Mouse (Mus musculus): ENCODE data around the gene Parp1.

GRCm38 (mm10) chr1:180567761-180568160 lies 963 bp upstream of the Parp1 start:
- TF ChIP-seq CEBPB (IDR thresholded peaks at IDR 0.05; ENCODE audit: insufficient read depth, poor library complexity, severe bottlenecking): no peak
- no peak for TF ChIP-seq POLR2A (IDR thresholded peaks at IDR 0.05; ENCODE audit: insufficient read length, low read depth)
- TF ChIP-seq E2F4 (IDR thresholded peaks at IDR 0.05; ENCODE audit: insufficient read depth): no peak
- no peak for TF ChIP-seq TCF12 (IDR thresholded peaks at IDR 0.05; ENCODE audit: insufficient read depth, poor library complexity, severe bottlenecking)
- no peak for TF ChIP-seq POLR2AphosphoS2 (IDR thresholded peaks at IDR 0.05; ENCODE audit: insufficient read length, low read depth)
- no peak for TF ChIP-seq MAX (IDR thresholded peaks at IDR 0.05; ENCODE audit: low read depth)
- TF ChIP-seq USF1 (IDR thresholded peaks at IDR 0.05; ENCODE audit: low read depth): no peak
- TF ChIP-seq MYOD1 (IDR thresholded peaks at IDR 0.05; ENCODE audit: control insufficient read depth in 1 of 3, insufficient read length in 2 of 3, low read depth in 2 of 3): no peak

All from myocyte (in vitro differentiated cells).